Mouse (Mus musculus): Measurements from ENCODE around the gene Hoxd12. TPM values are rescaled to one million over a fixed set of nuclear protein-coding genes. Genes with fewer than 3 reads are reported as not detected.

Hoxd12 gene
- polyA plus RNA-seq, 1 experiment from 2014 or later: 0.12 TPM

DNA sequence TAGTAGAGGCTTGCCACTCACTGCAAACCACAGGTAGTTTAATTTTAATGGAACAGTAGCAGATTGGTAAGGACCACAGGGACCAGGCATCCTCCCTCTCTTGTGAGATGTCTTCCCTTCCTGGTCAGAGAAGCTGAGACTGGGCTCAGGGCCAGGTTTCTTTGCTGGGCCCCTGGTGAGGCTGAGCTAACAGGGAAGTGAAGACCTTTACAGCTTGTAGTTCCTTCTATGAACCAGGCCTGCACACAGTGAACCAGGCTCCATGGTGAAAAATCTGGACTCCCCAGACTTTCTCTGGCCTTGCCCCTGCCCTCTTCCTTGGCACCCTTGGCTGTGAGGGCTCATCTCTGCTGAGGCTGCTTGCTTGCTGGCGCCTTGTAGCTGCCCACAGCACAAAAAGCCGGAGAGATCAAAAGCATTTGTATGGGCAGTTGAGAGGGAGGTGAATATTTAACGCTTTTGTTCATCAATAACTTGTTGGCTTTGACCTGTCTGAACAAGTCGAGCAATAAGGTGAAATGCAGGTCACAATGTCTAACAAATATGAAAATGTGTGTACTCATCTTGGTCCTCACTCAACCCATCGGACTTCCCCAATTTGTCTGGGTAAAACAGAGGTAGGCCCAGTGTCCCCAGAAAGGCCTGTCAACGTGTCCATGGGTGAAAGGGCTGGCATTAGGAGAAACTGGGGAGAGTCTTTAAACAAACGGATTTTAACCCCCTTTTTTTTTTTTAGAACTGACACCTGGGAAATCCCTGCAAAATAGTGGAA lies 49.6 kb downstream of the Hoxd12 start:
- ATAC-seq: peak; percentile 52
- no peak overlapping the region for H3K4me2 ChIP-seq (replicated peaks; ENCODE audit: low read depth)
- peaks cover 77% of the 10 kb centered on the region for H3K27me3 ChIP-seq (replicated peaks; ENCODE audit: control insufficient read depth, insufficient read depth, low read length)
- no peak overlapping the region; the same call in 1 of the 2 replicates for H3K27ac ChIP-seq (ENCODE audit: low read depth, low read length)
- H3K4me3 ChIP-seq (ENCODE audit: low read depth, low read length): no peak overlapping the region
- no peaks in the 10 kb centered on the region for H3K9me3 ChIP-seq (ENCODE audit: control insufficient read depth)
- H3K4me1 ChIP-seq (replicated peaks; ENCODE audit: control insufficient read depth, insufficient read depth, low read length): no peaks in the 10 kb centered on the region
- TF ChIP-seq CTCF (IDR thresholded peaks at IDR 0.05; ENCODE audit: low read depth): no peak
- WGBS: 46% methylated on average over 7 of the region's 7 CpGs
- H3K36me3 ChIP-seq (ENCODE audit: control insufficient read depth, insufficient read depth): 0 out of 2 replicates have a peak, but pooled peaks cover 6% of the 10 kb centered on the region
- H3K9ac ChIP-seq (ENCODE audit: low read depth, low read length): no peak overlapping the region

DNA sequence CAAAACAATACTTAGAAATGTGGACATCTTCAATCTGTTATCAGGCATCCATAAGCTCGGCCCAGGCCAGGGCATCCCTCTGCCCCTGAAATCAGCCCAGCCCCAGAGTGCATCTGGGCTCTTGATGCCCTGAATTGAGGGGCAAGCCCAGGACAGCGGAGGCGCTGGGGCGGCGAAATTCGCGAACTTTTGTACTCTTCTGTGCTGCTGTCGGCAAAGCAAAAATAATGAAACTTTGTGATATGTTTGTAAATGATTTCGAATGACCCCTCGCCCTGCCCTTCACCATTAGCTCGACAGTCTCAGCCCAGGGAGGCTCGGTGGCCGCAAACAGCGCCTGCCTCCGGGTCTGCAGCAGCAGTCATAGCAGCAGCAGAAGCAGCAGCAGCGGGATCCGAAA lies 50.4 kb downstream of the Hoxd12 start:
- H3K4me1 ChIP-seq (replicated peaks; ENCODE audit: control insufficient read depth, insufficient read depth, low read length): no peaks in the 10 kb centered on the region
- no peaks in the 10 kb centered on the region for H3K9me3 ChIP-seq (ENCODE audit: control insufficient read depth)
- no peak overlapping the region for H3K4me3 ChIP-seq (ENCODE audit: low read depth, low read length)
- WGBS: 41% methylated on average over 17 of the region's 17 CpGs
- H3K36me3 ChIP-seq (ENCODE audit: control insufficient read depth, insufficient read depth): 0 out of 2 replicates have a peak, but pooled peaks cover 6% of the 10 kb centered on the region
- H3K4me2 ChIP-seq (replicated peaks; ENCODE audit: low read depth): no peak overlapping the region
- H3K27ac ChIP-seq (ENCODE audit: low read depth, low read length): no peak overlapping the region
- H3K9ac ChIP-seq (ENCODE audit: low read depth, low read length): no peak overlapping the region
- H3K27me3 ChIP-seq (replicated peaks; ENCODE audit: control insufficient read depth, insufficient read depth, low read length): peaks cover 82% of the 10 kb centered on the region
- TF ChIP-seq CTCF (IDR thresholded peaks at IDR 0.05; ENCODE audit: low read depth): no peak
- ATAC-seq: no peak

DNA sequence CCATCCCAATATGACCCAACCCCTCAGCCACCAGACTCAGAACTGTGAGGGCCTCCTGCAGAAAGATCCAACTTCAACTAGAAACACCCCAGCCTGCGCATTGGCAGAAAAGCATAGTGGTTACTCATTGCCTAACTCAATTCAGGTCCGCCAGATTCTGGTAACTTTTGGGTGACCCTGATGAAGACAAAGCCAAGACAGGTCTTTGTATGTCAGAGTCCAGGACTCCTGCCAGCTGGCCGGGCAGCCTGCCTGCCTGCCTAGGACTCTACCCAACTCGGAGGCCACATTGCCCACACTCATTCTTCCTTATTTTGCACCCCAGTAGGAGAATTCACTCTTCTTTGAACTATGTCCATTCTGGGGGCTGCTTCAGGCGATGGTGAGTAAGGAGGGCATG lies 51.7 kb downstream of the Hoxd12 start, which contains the start of gene Gm28230:
Gene Gm28230, plus strand, starts transcription at position 178 of the 400 bp plus-strand sequence.
- H3K4me3 ChIP-seq (ENCODE audit: low read depth, low read length): peak within 1 kb of the TSS; percentile 21
- peaks cover 86% of the 10 kb centered on the region for H3K27me3 ChIP-seq (replicated peaks; ENCODE audit: control insufficient read depth, insufficient read depth, low read length)
- peak within 1 kb of the TSS; percentile 13; the same call in 1 of the 2 replicates for H3K4me2 ChIP-seq (replicated peaks; ENCODE audit: low read depth)
- TF ChIP-seq CTCF (IDR thresholded peaks at IDR 0.05; ENCODE audit: low read depth): no peak
- no peak within 1 kb of the TSS for H3K9ac ChIP-seq (ENCODE audit: low read depth, low read length)
- WGBS: 61% methylated on average over 5 of the region's 5 CpGs
- no peaks in the 10 kb centered on the region for H3K9me3 ChIP-seq (ENCODE audit: control insufficient read depth)
- no peak within 1 kb of the TSS for H3K27ac ChIP-seq (ENCODE audit: low read depth, low read length)
- no peaks in the 10 kb centered on the region for H3K4me1 ChIP-seq (replicated peaks; ENCODE audit: control insufficient read depth, insufficient read depth, low read length)
- H3K36me3 ChIP-seq (ENCODE audit: control insufficient read depth, insufficient read depth): 0 out of 2 replicates have a peak, but pooled peaks cover 6% of the 10 kb centered on the region
- no peak for ATAC-seq

DNA sequence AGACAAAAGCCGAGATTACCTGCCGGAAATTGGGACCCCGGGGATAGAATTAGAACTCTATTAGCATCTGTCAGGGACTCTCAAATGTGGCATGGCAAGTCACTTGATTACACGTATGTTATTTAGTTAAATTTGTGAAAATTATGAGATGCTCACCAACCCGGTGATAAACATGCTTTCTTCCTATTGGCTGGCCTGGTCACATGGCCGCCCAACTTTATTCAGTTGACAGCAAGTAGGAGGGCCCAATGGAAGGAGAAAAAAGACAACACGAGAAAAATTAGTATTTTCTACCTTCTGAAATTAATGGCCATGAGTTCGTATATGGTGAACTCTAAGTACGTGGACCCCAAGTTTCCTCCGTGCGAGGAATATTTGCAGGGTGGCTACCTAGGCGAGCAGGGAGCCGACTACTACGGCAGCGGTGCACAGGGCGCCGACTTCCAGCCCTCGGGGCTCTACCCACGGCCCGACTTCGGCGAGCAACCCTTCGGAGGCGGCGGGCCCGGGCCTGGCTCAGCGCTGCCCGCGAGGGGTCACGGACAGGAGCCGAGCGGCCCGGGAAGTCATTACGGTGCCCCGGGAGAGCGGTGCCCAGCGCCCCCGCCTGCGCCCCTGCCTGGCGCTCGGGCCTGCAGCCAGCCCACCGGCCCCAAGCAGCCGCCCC lies 52.3 kb downstream of the Hoxd12 start:
- WGBS: 26% methylated on average over 42 of the region's 43 CpGs
- 0 out of 2 replicates have a peak, but pooled peaks cover 6% of the 10 kb centered on the region for H3K36me3 ChIP-seq (ENCODE audit: control insufficient read depth, insufficient read depth)
- peak overlapping the region; percentile 13; the same call in 1 of the 2 replicates for H3K4me2 ChIP-seq (replicated peaks; ENCODE audit: low read depth)
- no peaks in the 10 kb centered on the region for H3K4me1 ChIP-seq (replicated peaks; ENCODE audit: control insufficient read depth, insufficient read depth, low read length)
- H3K4me3 ChIP-seq (ENCODE audit: low read depth, low read length): peak overlapping the region; percentile 21
- TF ChIP-seq CTCF (IDR thresholded peaks at IDR 0.05; ENCODE audit: low read depth): no peak
- H3K27me3 ChIP-seq (replicated peaks; ENCODE audit: control insufficient read depth, insufficient read depth, low read length): peaks cover 87% of the 10 kb centered on the region
- H3K9ac ChIP-seq (ENCODE audit: low read depth, low read length): no peak overlapping the region
- H3K9me3 ChIP-seq (ENCODE audit: control insufficient read depth): no peaks in the 10 kb centered on the region
- no peak for ATAC-seq
- no peak overlapping the region for H3K27ac ChIP-seq (ENCODE audit: low read depth, low read length)

MicroRNAs encoded within 50 kb of the gene (microRNA counts, 519-probe panel; counts per million panel counts)
- microRNA mmu-miR-10b: 4,474 counts per million, percentile 69 among the panel's probes with 10 or more counts

Small RNA genes within 50 kb of the gene (microRNA-seq; reads per million reads assigned to microRNA genes)
- gene Gm44463: not detected
- gene Mir10b: 9,418 reads per million, percentile 93 among the genes with 10 or more reads in this experiment

Other genes starting within 250 kb of the Hoxd12 start
- 11.7 and 13.4 TPM in 2 replicates for gene Lnpk, start 95.6 kb upstream of the Hoxd12 start, polyA plus RNA-seq (2015; fragmentation: Nextera tagmentation; extraction: Ambion mirVana)
- gene Evx2, start 15.5 kb upstream of the Hoxd12 start, polyA plus RNA-seq (2015; fragmentation: Nextera tagmentation; extraction: Ambion mirVana): not detected in 2 replicates
- not detected in 2 replicates for gene Hoxd13, start 6.7 kb upstream of the Hoxd12 start, polyA plus RNA-seq (2015; fragmentation: Nextera tagmentation; extraction: Ambion mirVana)
- gene Hoxd11, start 4.5 kb downstream of the Hoxd12 start, polyA plus RNA-seq (2015; fragmentation: Nextera tagmentation; extraction: Ambion mirVana): 0.64 TPM in 1 of 2 replicates, not detected in the other
- 0.10 and 1.6 TPM in 2 replicates for gene Hoxd10, start 16.9 kb downstream of the Hoxd12 start, polyA plus RNA-seq (2015; fragmentation: Nextera tagmentation; extraction: Ambion mirVana)
- 0.64 and 1.6 TPM in 2 replicates for gene Hoxd9, start 22.7 kb downstream of the Hoxd12 start, polyA plus RNA-seq (2015; fragmentation: Nextera tagmentation; extraction: Ambion mirVana)
- 2.2 and 2.7 TPM in 2 replicates for gene Hoxd8, start 29.6 kb downstream of the Hoxd12 start, polyA plus RNA-seq (2015; fragmentation: Nextera tagmentation; extraction: Ambion mirVana)
- 3.2 and 3.3 TPM in 2 replicates for gene Hoxd3, start 36.9 kb downstream of the Hoxd12 start, polyA plus RNA-seq (2015; fragmentation: Nextera tagmentation; extraction: Ambion mirVana)
- gene Hoxd4, start 36.9 kb downstream of the Hoxd12 start, polyA plus RNA-seq (2015; fragmentation: Nextera tagmentation; extraction: Ambion mirVana): 0.20 and 0.51 TPM in 2 replicates
- gene Gm28230, start 51.7 kb downstream of the Hoxd12 start, polyA plus RNA-seq (2015; fragmentation: Nextera tagmentation; extraction: Ambion mirVana): 0.17 TPM in 1 of 2 replicates, not detected in the other
- not detected in 2 replicates for gene Hoxd1, start 88.0 kb downstream of the Hoxd12 start, polyA plus RNA-seq (2015; fragmentation: Nextera tagmentation; extraction: Ambion mirVana)
- 87.1 and 96.3 TPM in 2 replicates for gene Mtx2, start 150.8 kb downstream of the Hoxd12 start, polyA plus RNA-seq (2015; fragmentation: Nextera tagmentation; extraction: Ambion mirVana)